Mouse (Mus musculus) liver, embryonic 14.5 days (tissue): ENCODE measurements around the gene Ptprb. TPM values are rescaled to one million over a fixed set of nuclear protein-coding genes. Genes with fewer than 3 reads are reported as not detected.

Source experiments
- ATAC-seq: fragments of 200-750 bp; cut with Nextera tagmentation; 2 replicates; pipeline ENCODE4 v1.8.0; 2017; ENCODE audit warnings: moderate number of reproducible peaks, mild to moderate bottlenecking, moderate library complexity; ENCODE audit not compliant: insufficient read depth
- DNase-seq, 3 experiments: peaks; one replicate each; pipeline ENCODE4 v3.0.0-alpha.2; 2012 to 2013; ENCODE audit warnings: low read depth in 3 of 3, low spot score in 3 of 3
- H3K27ac ChIP-seq: fragments of 300-500 bp; sonication (generic); 2 replicates; pipeline ENCODE4 v1.5.1; 2014; ENCODE audit warnings: moderate library complexity, mild to moderate bottlenecking, control low read depth, inconsistent platforms
- H3K27me3 ChIP-seq: fragments of 300-500 bp; sonication (generic); 2 replicates; pipeline ENCODE4 v1.6.1; 2014; ENCODE audit warnings: mild to moderate bottlenecking, low read length, moderate library complexity; ENCODE audit not compliant: control insufficient read depth, insufficient read depth
- H3K36me3 ChIP-seq: fragments of 300-500 bp; sonication (generic); replicated peaks from 2 replicates; pipeline ENCODE4 v1.6.1; 2014; ENCODE audit warnings: low read depth; ENCODE audit not compliant: control insufficient read depth, insufficient read depth
- H3K4me1 ChIP-seq, 2 experiments: fragments of 200-500 bp in 1 of 2; fragments of 300-500 bp in 1 of 2; sonication (generic) in 1 of 2; replicated peaks; 2 replicates each; pipeline ENCODE4 v1.6.1; 2012 to 2014; ENCODE audit warnings: antibody characterized with exemption in 1 of 2, inconsistent platforms in 1 of 2, low read length in 1 of 2; ENCODE audit not compliant: control insufficient read depth in 2 of 2, insufficient read depth in 2 of 2
- H3K4me2 ChIP-seq: fragments of 300-500 bp; sonication (generic); 2 replicates; pipeline ENCODE4 v1.6.1; 2014; ENCODE audit warnings: low read depth, mild to moderate bottlenecking, control low read depth, moderate library complexity
- H3K4me3 ChIP-seq, 2 experiments: fragments of 200-500 bp in 1 of 2; fragments of 300-500 bp in 1 of 2; sonication (generic) in 1 of 2; 2 replicates each; pipeline ENCODE4 v1.5.1; 2012 to 2014; ENCODE audit warnings: low read depth in 2 of 2, low read length in 2 of 2, mild to moderate bottlenecking in 2 of 2, control low read depth in 1 of 2, inconsistent platforms in 1 of 2, moderate library complexity in 1 of 2; ENCODE audit not compliant: insufficient read depth in 1 of 2
- H3K9ac ChIP-seq: fragments of 300-500 bp; sonication (generic); replicated peaks from 2 replicates; pipeline ENCODE4 v1.6.1; 2014; ENCODE audit warnings: mild to moderate bottlenecking, control low read depth, moderate library complexity
- H3K9me3 ChIP-seq: fragments of 300-500 bp; sonication (generic); 2 replicates; pipeline ENCODE4 v1.6.1; 2016; ENCODE audit warnings: low read length, mixed read lengths; ENCODE audit not compliant: control insufficient read depth
- CTCF ChIP-seq: IDR thresholded peaks from 2 replicates; pipeline ENCODE4 v1.5.1; 2016; ENCODE audit warnings: antibody characterized with exemption, low read depth, control low read depth
- EP300 ChIP-seq: IDR thresholded peaks from 2 replicates; pipeline ENCODE4 v1.6.1; 2016; ENCODE audit warnings: antibody characterized with exemption, low read depth
- WGBS: fragments of 180-500 bp; shearing (Covaris S2); extraction: QIAGEN DNeasy Blood & Tissue Kit; methylation state at CpG from one replicate; pipeline ENCODE4 v1.1.7; 2014; ENCODE audit not compliant: insufficient replicate concordance; 5-methylcytosine and 5-hydroxymethylcytosine counted together
- polyA plus RNA-seq, 2 experiments: library from polyadenylated mRNA; depleted of rRNA in 1 of 2; stranded (reverse) in 1 of 2; unstranded in 1 of 2; fragments of >200 nt; fragmentation: Nextera tagmentation in 1 of 2; extraction: Ambion mirVana in 1 of 2; gene quantifications; 2 replicates each; pipeline versions ENCODE4 v1.2.1 to v1.2.3; 2012 to 2014

The Ptprb gene
- polyA plus RNA-seq, 2 experiments = 0.71 to 1.0 TPM

GRCm38 (mm10) chr10:116422551-116422950, 147.2 kb downstream of the Ptprb start:
- no peak overlapping the region for H3K27ac ChIP-seq
- 53% methylated on average over 2 of the region's 2 CpGs for WGBS
- no peak for TF ChIP-seq CTCF
- no peak for TF ChIP-seq EP300
- H3K4me1 ChIP-seq = no peaks in the 10 kb centered on the region
- H3K36me3 ChIP-seq = no peaks in the 10 kb centered on the region
- H3K9me3 ChIP-seq = no peaks in the 10 kb centered on the region
- no peak overlapping the region for H3K9ac ChIP-seq
- no peak overlapping the region for H3K4me2 ChIP-seq
- H3K4me3 ChIP-seq = no peak overlapping the region
- H3K27me3 ChIP-seq = no peaks in the 10 kb centered on the region
- ATAC-seq (no peak), DNase-seq (no peak)

- Histone ChIP-seq H3K4me3 (no peak overlapping the region), H3K4me2 (no peak overlapping the region), H3K4me1 (no peaks in the 10 kb centered on the region), H3K9me3 (no peaks in the 10 kb centered on the region), H3K9ac (no peak overlapping the region), H3K36me3 (no peaks in the 10 kb centered on the region), H3K27me3 (no peaks in the 10 kb centered on the region), H3K27ac (no peak overlapping the region)
- ATAC-seq (no peak), DNase-seq (no peak)
- TF ChIP-seq CTCF = no peak
- TF ChIP-seq EP300 = no peak
- 54% methylated on average over 6 of the region's 6 CpGs for WGBS
Observed at GRCm38 (mm10) chr10:116424921-116425320, 149.6 kb downstream of the Ptprb start.

GRCm38 (mm10) chr10:116426176-116426575, 150.9 kb downstream of the Ptprb start:
- no peak overlapping the region for H3K9ac ChIP-seq

GRCm38 (mm10) chr10:116428026-116428780, 152.9 kb downstream of the Ptprb start:
- Histone ChIP-seq H3K27me3 (no peaks in the 10 kb centered on the region), H3K9ac (no peak overlapping the region), H3K36me3 (no peaks in the 10 kb centered on the region), H3K4me2 (no peak overlapping the region), H3K4me1 (no peaks in the 10 kb centered on the region), H3K9me3 (no peaks in the 10 kb centered on the region), H3K27ac (no peak overlapping the region), H3K4me3 (no peak overlapping the region)
- WGBS = 76% methylated on average over 26 of the region's 26 CpGs
- no peak for DNase-seq
- TF ChIP-seq CTCF = no peak
- no peak for ATAC-seq

More at GRCm38 (mm10) chr10:116426176-116426575, 150.9 kb downstream of the Ptprb start:
- TF ChIP-seq EP300 (no peak), CTCF (no peak)
- Histone ChIP-seq H3K4me2 (no peak overlapping the region), H3K27ac (no peak overlapping the region), H3K4me1 (no peaks in the 10 kb centered on the region), H3K9me3 (no peaks in the 10 kb centered on the region), H3K27me3 (no peaks in the 10 kb centered on the region), H3K36me3 (no peaks in the 10 kb centered on the region), H3K4me3 (no peak overlapping the region)
- ATAC-seq = no peak
- WGBS = 60% methylated on average over 7 of the region's 7 CpGs
- no peak for DNase-seq

- TF ChIP-seq EP300 = no peak
- TF ChIP-seq CTCF = no peak
- ATAC-seq = no peak
- H3K36me3 ChIP-seq = no peaks in the 10 kb centered on the region
Observed at GRCm38 (mm10) chr10:116432421-116432820, 157.1 kb downstream of the Ptprb start.

More at GRCm38 (mm10) chr10:116432421-116432820, 157.1 kb downstream of the Ptprb start:
- no peak overlapping the region for H3K27ac ChIP-seq
- no peak for DNase-seq
- no peak overlapping the region for H3K4me3 ChIP-seq
- 72% methylated on average over 7 of the region's 7 CpGs for WGBS
- no peaks in the 10 kb centered on the region for H3K9me3 ChIP-seq
- H3K9ac ChIP-seq = no peak overlapping the region
- H3K4me1 ChIP-seq = no peaks in the 10 kb centered on the region
- no peaks in the 10 kb centered on the region for H3K27me3 ChIP-seq
- no peak overlapping the region for H3K4me2 ChIP-seq
